Mouse (Mus musculus): ENCODE data around the gene Cbarp.

DNA sequence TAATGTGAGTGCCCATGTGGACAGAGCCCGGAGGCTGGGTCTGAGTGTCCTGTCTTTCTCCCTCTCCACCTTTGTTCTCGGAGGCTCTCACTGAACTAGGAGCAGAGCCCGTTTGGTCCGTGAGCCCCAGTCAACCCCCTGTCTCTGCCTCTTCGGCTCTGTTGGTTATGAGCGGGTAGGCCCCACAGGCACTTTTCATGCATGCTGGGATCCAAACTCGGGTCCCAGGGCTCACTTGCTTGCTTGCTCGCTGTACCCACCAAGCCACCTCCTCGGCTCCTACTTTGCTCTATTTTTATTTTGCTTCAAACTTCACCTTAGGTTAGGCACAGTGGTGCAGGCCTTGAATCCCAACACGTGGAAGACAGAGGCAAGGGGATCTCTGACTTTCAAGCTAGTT, 47.1 kb upstream of the Cbarp start:
- TF ChIP-seq CTCF (IDR thresholded peaks at IDR 0.05; ENCODE audit: low read depth) (no peak), EP300 (IDR thresholded peaks at IDR 0.05; ENCODE audit: low read depth) (no peak)
